Mouse (Mus musculus): ENCODE results near the gene Chsy1.
"Not testable (repeated sequence)": the region's sequence is repeated elsewhere in the genome, so short reads cannot be mapped to it uniquely, and the experiment has no call there.

Gene Chsy1

GRCm38 (mm10) chr7:66179120-66179581 lies 69.8 kb downstream of the Chsy1 start:
- peak; percentile 78 for DNase-seq

- no peak for DNase-seq
Measured at GRCm38 (mm10) chr7:66179711-66180110, 70.4 kb downstream of the Chsy1 start.

- DNase-seq: no peak
Measured at GRCm38 (mm10) chr7:66180260-66180659, 70.9 kb downstream of the Chsy1 start.

- no peak for DNase-seq
Measured at GRCm38 (mm10) chr7:66180711-66181365, 71.5 kb downstream of the Chsy1 start.

- no peak for DNase-seq
Measured at GRCm38 (mm10) chr7:66182075-66182715, 72.9 kb downstream of the Chsy1 start.

GRCm38 (mm10) chr7:66183404-66183803 lies 74.1 kb downstream of the Chsy1 start:
- DNase-seq: no peak

- no peak for DNase-seq
Measured at GRCm38 (mm10) chr7:66184026-66184425, 74.7 kb downstream of the Chsy1 start.

GRCm38 (mm10) chr7:66185370-66185769 lies 76.1 kb downstream of the Chsy1 start:
- no peak for DNase-seq

GRCm38 (mm10) chr7:66187581-66188231 lies 78.4 kb downstream of the Chsy1 start:
- no peak for DNase-seq

- DNase-seq: not testable (repeated sequence)
Measured at GRCm38 (mm10) chr7:66190385-66190784, 81.1 kb downstream of the Chsy1 start.

GRCm38 (mm10) chr7:66194511-66194910 lies 85.2 kb downstream of the Chsy1 start:
- DNase-seq: no peak

- no peak for DNase-seq
Measured at GRCm38 (mm10) chr7:66195881-66196280, 86.6 kb downstream of the Chsy1 start.

- DNase-seq: no peak
Measured at GRCm38 (mm10) chr7:66196609-66197445, 87.5 kb downstream of the Chsy1 start.

- DNase-seq: no peak
Measured at GRCm38 (mm10) chr7:66198416-66198815, 89.1 kb downstream of the Chsy1 start.

- peak; percentile 36 for DNase-seq
Measured at GRCm38 (mm10) chr7:66199391-66199831, 90.1 kb downstream of the Chsy1 start.

- DNase-seq: no peak
Measured at GRCm38 (mm10) chr7:66200383-66200782, 91.1 kb downstream of the Chsy1 start.

- DNase-seq: no peak
Measured at GRCm38 (mm10) chr7:66200791-66201450, 91.6 kb downstream of the Chsy1 start.

- DNase-seq: no peak
Measured at GRCm38 (mm10) chr7:66201657-66202056, 92.3 kb downstream of the Chsy1 start.

- no peak for DNase-seq
Measured at GRCm38 (mm10) chr7:66209920-66210319, 100.6 kb downstream of the Chsy1 start.

GRCm38 (mm10) chr7:66212887-66213286 lies 103.6 kb downstream of the Chsy1 start:
- DNase-seq: no peak

- DNase-seq: no peak
Measured at GRCm38 (mm10) chr7:66214477-66214876, 105.2 kb downstream of the Chsy1 start.

GRCm38 (mm10) chr7:66215911-66216310 lies 106.6 kb downstream of the Chsy1 start:
- no peak for DNase-seq
